Mouse (Mus musculus) large intestine, adult 2 months (tissue): ENCODE data around the gene AC170998.1. TPM values are rescaled to one million over a fixed set of nuclear protein-coding genes. Genes with fewer than 3 reads are reported as not detected.
"Not testable (repeated sequence)": the region's sequence is repeated elsewhere in the genome, so short reads cannot be mapped to it uniquely, and the experiment has no call there.

Experiments
- DNase-seq: peaks from one replicate; pipeline ENCODE4 v3.0.0-alpha.2; 2012; ENCODE audit warnings: low read depth, low spot score
- WGBS: fragments of 180-500 bp; shearing (Covaris S2); methylation state at CpG from one replicate; pipeline ENCODE4 v1.1.7; 2018; 5-methylcytosine and 5-hydroxymethylcytosine counted together
- polyA plus RNA-seq: library from polyadenylated mRNA; depleted of rRNA; stranded (reverse); fragments of >200 nt; gene quantifications from 2 replicates; pipeline ENCODE4 v1.2.3, GENCODE M21; 2012

AC170998.1 gene
- polyA plus RNA-seq, 1 experiment, result 0.26 TPM

- DNase-seq, result no peak
- WGBS, result 36% methylated on average over 3 of the region's 3 CpGs
These were observed 24.1 kb upstream of the AC170998.1 start for GRCm38 (mm10) chr17:28701737-28702136.

- 21% methylated on average over 2 of the region's 2 CpGs for WGBS
- DNase-seq, result no peak
These were observed 23.2 kb upstream of the AC170998.1 start for GRCm38 (mm10) chr17:28702646-28703045.

- 38% methylated on average over 1 of the region's 1 CpGs for WGBS
- DNase-seq, result no peak
These were observed 19.2 kb upstream of the AC170998.1 start for GRCm38 (mm10) chr17:28706697-28707096.

GRCm38 (mm10) chr17:28707136-28707627 lies 18.7 kb upstream of the AC170998.1 start:
- no peak for DNase-seq
- WGBS, result 82% methylated on average over 3 of the region's 3 CpGs

- 36% methylated on average over 2 of the region's 2 CpGs for WGBS
These were observed 18.1 kb upstream of the AC170998.1 start for GRCm38 (mm10) chr17:28707816-28708215.

GRCm38 (mm10) chr17:28708989-28709388 lies 16.9 kb upstream of the AC170998.1 start:
- DNase-seq, result no peak
- 26% methylated on average over 2 of the region's 2 CpGs for WGBS

More at GRCm38 (mm10) chr17:28707816-28708215, 18.1 kb upstream of the AC170998.1 start:
- DNase-seq, result no peak

- WGBS, result 78% methylated on average over 8 of the region's 8 CpGs
- no peak for DNase-seq
These were observed 16.2 kb upstream of the AC170998.1 start for GRCm38 (mm10) chr17:28709552-28710290.

- no peak for DNase-seq
- WGBS, result 88% methylated on average over 8 of the region's 8 CpGs
These were observed 15.6 kb upstream of the AC170998.1 start for GRCm38 (mm10) chr17:28710291-28710688.

GRCm38 (mm10) chr17:28711237-28711636 lies 14.6 kb upstream of the AC170998.1 start:
- WGBS, result 90% methylated on average over 6 of the region's 6 CpGs
- no peak for DNase-seq

GRCm38 (mm10) chr17:28712305-28712704 lies 13.6 kb upstream of the AC170998.1 start:
- DNase-seq, result no peak
- 74% methylated on average over 6 of the region's 6 CpGs for WGBS

GRCm38 (mm10) chr17:28714006-28714405 lies 11.9 kb upstream of the AC170998.1 start:
- 100% methylated on average over 3 of the region's 3 CpGs for WGBS
- no peak for DNase-seq

- no peak for DNase-seq
- 66% methylated on average over 7 of the region's 7 CpGs for WGBS
These were observed 9.9 kb upstream of the AC170998.1 start for GRCm38 (mm10) chr17:28715832-28716548.

- WGBS, result 77% methylated on average over 3 of the region's 3 CpGs
- DNase-seq, result no peak
These were observed 8.3 kb upstream of the AC170998.1 start for GRCm38 (mm10) chr17:28717535-28717934.

- whole genome bisulfite sequencing, result 44% methylated on average over 11 of the region's 11 CpGs
- DNase-seq, result not testable (repeated sequence)
These were observed 1.6 kb downstream of the AC170998.1 start for GRCm38 (mm10) chr17:28727511-28727910.

GRCm38 (mm10) chr17:28735317-28736105 lies 9.6 kb downstream of the AC170998.1 start:
- no peak for DNase-seq
- 80% methylated on average over 6 of the region's 6 CpGs for WGBS

- WGBS, result 84% methylated on average over 4 of the region's 4 CpGs
- DNase-seq, result no peak
These were observed 10.6 kb downstream of the AC170998.1 start for GRCm38 (mm10) chr17:28736486-28736885.

GRCm38 (mm10) chr17:28737973-28738372 lies 12.1 kb downstream of the AC170998.1 start:
- no peak for DNase-seq
- WGBS, result 78% methylated on average over 4 of the region's 4 CpGs

- no peak for DNase-seq
- 82% methylated on average over 6 of the region's 6 CpGs for WGBS
These were observed 13.4 kb downstream of the AC170998.1 start for GRCm38 (mm10) chr17:28739244-28739643.

- DNase-seq, result no peak
- WGBS, result 96% methylated on average over 11 of the region's 11 CpGs
These were observed 17.4 kb downstream of the AC170998.1 start for GRCm38 (mm10) chr17:28743145-28743866.
